Mouse (Mus musculus) layer of hippocampus, adult 18-20 months (tissue): ENCODE results near the gene Ltb4r1. TPM values are rescaled to one million over a fixed set of nuclear protein-coding genes. Genes with fewer than 3 reads are reported as not detected.

Source experiments
- DNase-seq, 2 experiments: peaks; one replicate each; pipeline ENCODE4 v3.0.0; 2022; ENCODE audit warnings: low spot score in 2 of 2
- long read RNA-seq: library from polyadenylated mRNA; stranded (forward); transcript quantifications from one replicate; pipeline ENCODE4 v2.0.0, GENCODE M21; 2021
- total RNA-seq, 2 experiments: library from RNA; stranded (reverse); gene quantifications; 2 replicates each; pipeline ENCODE4 v1.2.3; 2021

Gene Ltb4r1
- total RNA-seq, result under 1 TPM in 1 of 2 experiments, not detected in 1; 0.45 TPM
- long read RNA-seq, result 0 reads

- no peak for DNase-seq
Measured at GRCm38 (mm10) chr14:55765696-55766095, at the start of gene Ltb4r1. TSS of gene Ltb4r1 (plus strand) at chr14:55765962.

- no peak for DNase-seq
Measured at GRCm38 (mm10) chr14:55716271-55716670, 49.5 kb upstream of the Ltb4r1 start.

- no peak for DNase-seq
Measured at GRCm38 (mm10) chr14:55716884-55717283, 48.9 kb upstream of the Ltb4r1 start.

GRCm38 (mm10) chr14:55719737-55720136 is 46.0 kb upstream of the Ltb4r1 start:
- no peak for DNase-seq

- no peak for DNase-seq
Measured at GRCm38 (mm10) chr14:55720666-55721065, 45.1 kb upstream of the Ltb4r1 start.

GRCm38 (mm10) chr14:55721076-55721475 is 44.7 kb upstream of the Ltb4r1 start:
- no peak for DNase-seq

GRCm38 (mm10) chr14:55721700-55722437 is 43.9 kb upstream of the Ltb4r1 start, which contains the start of gene Rabggta:
TSS of gene Rabggta (minus strand) at chr14:55722263.
- DNase-seq, result peak; percentile 85 to 96

GRCm38 (mm10) chr14:55722438-55722945 is 43.3 kb upstream of the Ltb4r1 start:
- no peak for DNase-seq

- DNase-seq, result no peak
Measured at GRCm38 (mm10) chr14:55723433-55723832, 42.3 kb upstream of the Ltb4r1 start.

- DNase-seq, result no peak
Measured at GRCm38 (mm10) chr14:55724411-55724871, 41.3 kb upstream of the Ltb4r1 start.

GRCm38 (mm10) chr14:55726261-55726660 is 39.5 kb upstream of the Ltb4r1 start:
- DNase-seq, result no peak

GRCm38 (mm10) chr14:55727889-55728685 is 37.7 kb upstream of the Ltb4r1 start:
- DNase-seq, result no peak

- DNase-seq, result no peak
Measured at GRCm38 (mm10) chr14:55730116-55730515, 35.6 kb upstream of the Ltb4r1 start.

GRCm38 (mm10) chr14:55730531-55731032 is 35.2 kb upstream of the Ltb4r1 start:
- DNase-seq, result peak; percentile 31 to 69

GRCm38 (mm10) chr14:55733889-55734288 is 31.9 kb upstream of the Ltb4r1 start:
- no peak for DNase-seq

- DNase-seq, result no peak
Measured at GRCm38 (mm10) chr14:55734869-55735268, 30.9 kb upstream of the Ltb4r1 start.

- no peak for DNase-seq
Measured at GRCm38 (mm10) chr14:55735334-55735733, 30.4 kb upstream of the Ltb4r1 start.

- no peak for DNase-seq
Measured at GRCm38 (mm10) chr14:55735758-55736157, 30.0 kb upstream of the Ltb4r1 start.

GRCm38 (mm10) chr14:55737086-55737687 is 28.6 kb upstream of the Ltb4r1 start:
- no peak for DNase-seq

- peak; percentile 58 to 92 for DNase-seq
Measured at GRCm38 (mm10) chr14:55743711-55744110, 22.1 kb upstream of the Ltb4r1 start.

- peak; percentile 78 to 86 for DNase-seq
Measured at GRCm38 (mm10) chr14:55745180-55745860, 20.4 kb upstream of the Ltb4r1 start, which contains the start of the genes Dhrs1 and Nop9. TSS of gene Dhrs1 (minus strand) at chr14:55745690. TSS of gene Nop9 (plus strand) at chr14:55745693.
